Mouse (Mus musculus): ENCODE results near the gene Ptprj. TPM values are rescaled to one million over a fixed set of nuclear protein-coding genes. Genes with fewer than 3 reads are reported as not detected.

The Ptprj gene
- polyA plus RNA-seq, 1 experiment from 2014 or later, result 1.1 TPM

- Histone ChIP-seq H3K4me3 (no peak overlapping the region), H3K9ac (no peak overlapping the region), H3K4me1 (replicated peaks) (no peaks in the 10 kb centered on the region), H3K27ac (no peak overlapping the region), H3K9me3 (replicated peaks) (no peaks in the 10 kb centered on the region), H3K36me3 (no peaks in the 10 kb centered on the region), H3K27me3 (no peaks in the 10 kb centered on the region), H3K4me2 (no peak overlapping the region)
- ATAC-seq (replicated peaks; ENCODE audit: insufficient number of reproducible peaks, insufficient read depth, low FRiP score, low read depth), result no peak
- WGBS, result 90% methylated on average over 3 of the region's 3 CpGs
These were observed 20.6 kb upstream of the Ptprj start for GRCm38 (mm10) chr2:90601056-90601455.

- H3K36me3 ChIP-seq, result no peaks in the 10 kb centered on the region
- no peaks in the 10 kb centered on the region for H3K27me3 ChIP-seq
- 71% methylated on average over 1 of the region's 1 CpGs for WGBS
- H3K4me3 ChIP-seq, result no peak overlapping the region
- no peak overlapping the region for H3K9ac ChIP-seq
- no peak for ATAC-seq (replicated peaks; ENCODE audit: insufficient number of reproducible peaks, insufficient read depth, low FRiP score, low read depth)
- no peak overlapping the region for H3K27ac ChIP-seq
- no peak overlapping the region for H3K4me2 ChIP-seq
- H3K9me3 ChIP-seq (replicated peaks), result no peaks in the 10 kb centered on the region
- H3K4me1 ChIP-seq (replicated peaks), result peaks cover 4% of the 10 kb centered on the region; the same call in 1 of the 2 replicates
These were observed 7.7 kb upstream of the Ptprj start for GRCm38 (mm10) chr2:90588141-90588540.

- WGBS, result 58% methylated on average over 4 of the region's 4 CpGs
- Histone ChIP-seq H3K9ac (no peak overlapping the region), H3K9me3 (replicated peaks) (no peaks in the 10 kb centered on the region), H3K27me3 (peaks cover 4% of the 10 kb centered on the region; the same call in 1 of the 2 replicates), H3K4me3 (no peak overlapping the region), H3K27ac (no peak overlapping the region), H3K36me3 (no peaks in the 10 kb centered on the region), H3K4me2 (no peak overlapping the region), H3K4me1 (replicated peaks) (peaks cover 14% of the 10 kb centered on the region)
- no peak for ATAC-seq (replicated peaks; ENCODE audit: insufficient number of reproducible peaks, insufficient read depth, low FRiP score, low read depth)
These were observed 4.1 kb upstream of the Ptprj start for GRCm38 (mm10) chr2:90584506-90584905.

GRCm38 (mm10) chr2:90583628-90584131 is 3.2 kb upstream of the Ptprj start:
- H3K9me3 ChIP-seq (replicated peaks), result no peaks in the 10 kb centered on the region
- peaks cover 4% of the 10 kb centered on the region; the same call in 1 of the 2 replicates for H3K27me3 ChIP-seq
- no peak for ATAC-seq (replicated peaks; ENCODE audit: insufficient number of reproducible peaks, insufficient read depth, low FRiP score, low read depth)
- no peak overlapping the region for H3K4me3 ChIP-seq
- WGBS, result 22% methylated on average over 5 of the region's 5 CpGs
- no peak overlapping the region for H3K4me2 ChIP-seq
- H3K4me1 ChIP-seq (replicated peaks), result peaks cover 17% of the 10 kb centered on the region
- H3K27ac ChIP-seq, result no peak overlapping the region
- H3K36me3 ChIP-seq, result no peaks in the 10 kb centered on the region
- no peak overlapping the region for H3K9ac ChIP-seq

DNA sequence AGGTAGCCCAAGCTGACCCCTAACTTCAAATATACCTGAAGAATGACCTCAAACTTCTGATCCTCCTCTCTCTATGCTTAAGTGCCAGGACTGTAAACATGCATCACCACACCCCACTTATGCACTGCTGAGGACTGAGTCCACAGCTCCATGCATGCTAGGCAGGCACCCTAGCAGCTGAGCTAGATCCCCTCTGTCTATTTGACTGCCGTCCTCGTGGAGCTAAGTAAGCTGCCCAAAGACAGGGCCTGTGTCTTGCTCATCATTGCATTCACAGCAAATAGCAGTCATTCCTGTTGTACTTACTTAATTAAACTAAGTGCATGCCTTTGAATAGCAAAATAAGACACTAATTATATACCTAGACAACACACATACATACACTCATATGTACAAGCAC is 2.4 kb upstream of the Ptprj start:
- H3K4me1 ChIP-seq (replicated peaks), result peaks cover 17% of the 10 kb centered on the region
- ATAC-seq (replicated peaks; ENCODE audit: insufficient number of reproducible peaks, insufficient read depth, low FRiP score, low read depth), result no peak
- peaks cover 4% of the 10 kb centered on the region; the same call in 1 of the 2 replicates for H3K27me3 ChIP-seq
- H3K4me3 ChIP-seq, result no peak overlapping the region
- no peaks in the 10 kb centered on the region for H3K9me3 ChIP-seq (replicated peaks)
- H3K9ac ChIP-seq, result no peak overlapping the region
- no peaks in the 10 kb centered on the region for H3K36me3 ChIP-seq
- WGBS, result 50% methylated on average over 2 of the region's 2 CpGs
- no peak overlapping the region for H3K4me2 ChIP-seq
- H3K27ac ChIP-seq, result no peak overlapping the region

GRCm38 (mm10) chr2:90582311-90582710 is 1.9 kb upstream of the Ptprj start:
- no peaks in the 10 kb centered on the region for H3K9me3 ChIP-seq (replicated peaks)
- ATAC-seq (replicated peaks; ENCODE audit: insufficient number of reproducible peaks, insufficient read depth, low FRiP score, low read depth), result no peak
- WGBS, result 74% methylated on average over 4 of the region's 4 CpGs
- no peak overlapping the region for H3K9ac ChIP-seq
- H3K4me1 ChIP-seq (replicated peaks), result peaks cover 17% of the 10 kb centered on the region
- no peak overlapping the region for H3K4me2 ChIP-seq
- no peak overlapping the region for H3K4me3 ChIP-seq
- H3K36me3 ChIP-seq, result no peaks in the 10 kb centered on the region
- no peak overlapping the region for H3K27ac ChIP-seq
- peaks cover 4% of the 10 kb centered on the region; the same call in 1 of the 2 replicates for H3K27me3 ChIP-seq

DNA sequence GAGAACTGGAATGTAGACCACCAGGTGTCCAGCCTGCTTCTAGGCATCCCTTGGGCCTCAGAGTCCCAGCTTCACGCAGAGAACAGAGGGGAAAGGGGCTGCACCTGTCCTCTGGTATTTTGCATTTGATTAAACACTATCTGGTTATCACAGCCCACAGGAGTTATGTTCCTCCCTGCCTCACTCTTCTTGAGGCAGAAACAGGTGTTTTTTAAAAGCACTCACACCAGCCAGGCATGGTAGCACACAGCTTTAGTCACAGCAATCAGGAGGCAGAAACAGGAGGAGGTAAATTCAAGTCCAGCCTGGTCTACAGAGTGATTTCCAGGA is 1.3 kb upstream of the Ptprj start:
- Histone ChIP-seq H3K4me3 (no peak overlapping the region), H3K9me3 (replicated peaks) (no peaks in the 10 kb centered on the region), H3K27ac (no peak overlapping the region), H3K4me1 (replicated peaks) (peaks cover 17% of the 10 kb centered on the region), H3K4me2 (no peak overlapping the region), H3K27me3 (peaks cover 4% of the 10 kb centered on the region; the same call in 1 of the 2 replicates), H3K36me3 (no peaks in the 10 kb centered on the region), H3K9ac (no peak overlapping the region)
- no peak for ATAC-seq (replicated peaks; ENCODE audit: insufficient number of reproducible peaks, insufficient read depth, low FRiP score, low read depth)
- WGBS, result 58% methylated on average over 1 of the region's 1 CpGs

DNA sequence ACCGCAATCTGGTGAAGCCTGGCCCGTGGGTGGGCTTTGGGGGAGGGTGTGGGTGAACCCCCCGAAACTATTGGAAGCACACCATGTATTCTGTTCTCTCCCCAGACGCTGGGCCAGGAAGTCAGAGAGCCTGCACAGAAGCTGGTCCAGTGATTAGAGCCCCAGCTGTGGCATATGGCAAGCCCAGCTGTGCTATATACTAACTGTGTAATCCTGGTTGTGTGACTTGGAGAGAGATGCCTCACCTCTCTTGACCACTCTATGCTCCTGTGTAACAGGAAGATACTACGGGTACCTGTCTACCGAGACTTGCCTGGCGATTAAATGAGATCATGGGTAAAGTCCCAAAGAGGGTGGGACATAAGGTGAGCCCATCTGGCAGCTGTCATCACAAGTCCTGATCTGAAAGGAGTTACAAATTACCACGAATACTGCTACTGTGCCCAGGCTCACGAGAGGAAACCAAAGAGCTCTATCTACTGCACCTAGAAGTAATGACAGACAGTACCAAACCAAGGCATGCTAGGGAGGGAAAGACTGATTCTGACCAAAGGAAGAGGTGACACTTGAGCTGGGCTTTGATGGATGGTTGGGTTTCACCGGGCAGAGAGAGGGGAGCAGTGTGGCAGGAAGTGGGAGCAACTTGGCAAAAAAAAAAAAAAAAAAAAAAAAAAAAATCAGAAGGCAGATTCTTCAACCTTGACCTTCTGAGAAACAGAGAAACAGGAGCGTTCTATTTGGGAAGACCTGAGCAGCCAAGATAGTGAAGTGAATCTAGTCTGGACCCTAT is 754 bp upstream of the Ptprj start:
- Histone ChIP-seq H3K9me3 (replicated peaks) (no peaks in the 10 kb centered on the region), H3K27ac (peak overlapping the region; percentile 78), H3K4me1 (replicated peaks) (peaks cover 17% of the 10 kb centered on the region), H3K4me3 (peak overlapping the region; percentile 88), H3K36me3 (no peaks in the 10 kb centered on the region), H3K27me3 (peaks cover 4% of the 10 kb centered on the region; the same call in 1 of the 2 replicates), H3K4me2 (peak overlapping the region; percentile 100), H3K9ac (peak overlapping the region; percentile 81)
- ATAC-seq (replicated peaks; ENCODE audit: insufficient number of reproducible peaks, insufficient read depth, low FRiP score, low read depth), result peak; percentile 5; the same call in 1 of the 2 replicates
- WGBS, result 11% methylated on average over 11 of the region's 11 CpGs

- Histone ChIP-seq H3K4me1 (replicated peaks) (peaks cover 17% of the 10 kb centered on the region), H3K36me3 (no peaks in the 10 kb centered on the region), H3K4me3 (peak overlapping the region; percentile 88), H3K4me2 (peak overlapping the region; percentile 100), H3K27me3 (peaks cover 4% of the 10 kb centered on the region; the same call in 1 of the 2 replicates), H3K27ac (peak overlapping the region; percentile 78), H3K9ac (peak overlapping the region; percentile 81), H3K9me3 (replicated peaks) (no peaks in the 10 kb centered on the region)
- peak; percentile 54; the same call in 1 of the 2 replicates for ATAC-seq (replicated peaks; ENCODE audit: insufficient number of reproducible peaks, insufficient read depth, low FRiP score, low read depth)
- 1% methylated on average over 44 of the region's 44 CpGs for WGBS
These were observed 665 bp downstream of the Ptprj start for GRCm38 (mm10) chr2:90579728-90580235.

- ATAC-seq (replicated peaks; ENCODE audit: insufficient number of reproducible peaks, insufficient read depth, low FRiP score, low read depth), result no peak
- WGBS, result 3% methylated on average over 23 of the region's 23 CpGs
- Histone ChIP-seq H3K9ac (peak overlapping the region; percentile 81), H3K9me3 (replicated peaks) (no peaks in the 10 kb centered on the region), H3K4me2 (peak overlapping the region; percentile 100), H3K27ac (peak overlapping the region; percentile 78), H3K36me3 (no peaks in the 10 kb centered on the region), H3K4me1 (replicated peaks) (peaks cover 19% of the 10 kb centered on the region), H3K4me3 (peak overlapping the region; percentile 88), H3K27me3 (peaks cover 4% of the 10 kb centered on the region; the same call in 1 of the 2 replicates)
These were observed 1.3 kb downstream of the Ptprj start for GRCm38 (mm10) chr2:90579038-90579727.

Data from heart, embryonic 15.5 days (tissue).